Mouse (Mus musculus) activated CD4-positive, CD25-positive, alpha-beta regulatory T cell, adult 4 months (primary cell): ENCODE measurements around the gene Wdr83. TPM values are rescaled to one million over a fixed set of nuclear protein-coding genes. Genes with fewer than 3 reads are reported as not detected.
A peak's percentile ranks its signal among the peaks of the same experiment; 100 is the strongest.

Source experiments
- ATAC-seq: one replicate; pipeline ENCODE4 v1.8.0; 2017
- polyA plus RNA-seq, 2 experiments: library from polyadenylated mRNA; unstranded; fragments of 100-300 nt; shearing (Covaris generic); gene quantifications; one replicate each; pipeline ENCODE4 v1.2.1; 2017

Wdr83 gene
- polyA plus RNA-seq, 2 experiments from 2014 or later, result 33.1 to 46.7 TPM

GRCm38 (mm10) chr8:85076001-85076400, 5.1 kb downstream of the Wdr83 start:
- no peak for ATAC-seq

GRCm38 (mm10) chr8:85074617-85075016, 6.5 kb downstream of the Wdr83 start:
- ATAC-seq, result no peak

DNA sequence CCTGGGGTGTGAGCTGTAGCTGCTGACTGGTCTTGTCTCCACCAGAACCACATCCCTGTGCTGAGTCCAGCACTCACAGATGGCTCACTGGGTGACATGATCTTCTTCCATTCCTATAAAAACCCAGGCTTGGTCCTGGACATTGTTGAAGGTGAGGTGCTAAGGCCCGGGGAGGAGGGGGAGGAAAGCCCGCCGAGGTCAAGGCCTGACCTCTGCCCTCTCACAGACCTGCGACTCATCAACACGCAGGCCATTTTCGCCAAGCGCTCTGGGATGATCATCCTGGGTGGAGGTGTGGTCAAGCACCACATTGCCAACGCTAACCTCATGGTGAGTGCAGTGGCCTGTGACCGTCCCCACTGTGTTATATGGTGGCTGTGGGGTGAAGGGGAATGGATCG, 6.9 kb downstream of the Wdr83 start:
- no peak for ATAC-seq

- no peak for ATAC-seq
Measured at GRCm38 (mm10) chr8:85073041-85073612, 8.0 kb downstream of the Wdr83 start.

DNA sequence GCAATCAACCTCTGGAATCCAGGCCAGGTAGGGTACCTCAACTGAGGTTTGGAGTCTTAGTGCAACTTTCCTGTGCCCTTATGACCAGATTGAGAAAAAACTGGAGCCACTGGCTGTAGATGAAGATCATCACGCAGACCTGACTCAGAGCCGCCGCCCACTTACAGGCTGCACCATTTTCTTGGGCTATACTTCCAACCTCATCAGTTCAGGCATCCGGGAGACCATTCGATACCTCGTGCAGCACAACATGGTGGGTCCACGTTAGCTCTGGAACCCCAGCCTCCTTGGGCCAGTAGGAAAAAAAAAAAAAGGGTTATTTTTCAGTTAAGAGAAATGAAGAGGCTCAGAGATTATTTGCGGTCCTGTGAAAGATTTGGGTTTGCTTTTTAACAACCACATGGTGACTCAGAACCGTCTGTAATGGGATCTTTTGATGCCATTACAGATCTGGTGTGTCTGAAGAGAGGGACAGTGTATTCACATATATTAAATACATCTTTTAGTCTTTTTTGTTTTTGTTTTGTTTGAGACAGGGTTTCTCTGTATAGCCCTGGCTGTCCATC, 8.7 kb downstream of the Wdr83 start:
- no peak for ATAC-seq

- ATAC-seq, result peak; percentile 91
Measured at GRCm38 (mm10) chr8:85071514-85072281, 9.4 kb downstream of the Wdr83 start, which contains the start of gene Dhps. Gene Dhps, plus strand, starts transcription at chr8:85071757.

GRCm38 (mm10) chr8:85071041-85071440, 10.1 kb downstream of the Wdr83 start:
- ATAC-seq, result no peak

DNA sequence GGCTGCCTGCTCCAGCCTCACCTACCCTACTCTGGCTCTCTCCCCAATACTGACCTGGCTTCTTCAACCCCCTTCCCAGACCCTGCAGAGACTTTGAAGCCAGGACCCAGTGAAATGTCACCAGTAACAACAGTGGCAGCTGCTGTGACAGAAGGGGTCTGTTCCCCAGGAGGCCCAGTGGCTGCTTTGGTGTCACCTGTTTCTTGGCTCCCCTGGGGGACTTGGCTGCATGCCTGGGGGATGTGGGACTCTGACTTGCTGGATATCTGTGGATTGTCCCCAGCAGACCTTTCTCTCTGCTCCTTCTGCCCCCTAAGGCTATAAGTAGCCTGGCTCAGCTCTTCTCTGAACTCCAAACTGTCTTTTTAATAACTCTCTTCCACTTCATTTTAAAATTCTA, 13.1 kb downstream of the Wdr83 start, which contains the start of gene Gm5741:
Gene Gm5741, minus strand, starts transcription at position 1 of the 400 bp plus-strand sequence.
- no peak for ATAC-seq

DNA sequence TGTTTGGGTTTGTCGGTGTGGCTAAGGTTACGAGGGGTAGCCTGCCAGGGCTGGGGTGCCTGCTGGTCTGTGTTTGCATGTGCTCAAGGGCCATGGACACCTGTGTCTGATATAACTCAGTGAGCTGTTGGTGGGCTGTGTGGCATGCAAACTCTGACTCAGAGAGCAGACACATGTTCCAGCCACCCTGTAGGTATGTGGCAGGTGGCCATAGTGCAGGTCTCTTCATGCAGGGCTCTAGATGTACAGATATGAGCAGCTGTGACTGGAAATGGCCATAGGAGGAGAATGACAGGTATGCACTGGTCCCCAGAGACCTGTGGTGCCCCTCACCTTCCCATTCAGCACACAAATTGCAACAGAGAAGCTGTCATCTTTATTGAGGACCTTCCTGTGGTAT, 14.0 kb downstream of the Wdr83 start:
- no peak for ATAC-seq

- no peak for ATAC-seq
Measured at GRCm38 (mm10) chr8:85065213-85065612, 15.9 kb downstream of the Wdr83 start.

GRCm38 (mm10) chr8:85062603-85063002, 18.5 kb downstream of the Wdr83 start:
- ATAC-seq, result no peak

- ATAC-seq, result peak; percentile 99
Measured at GRCm38 (mm10) chr8:85059879-85060616, 21.1 kb downstream of the Wdr83 start, which contains the start of gene Fbxw9. Gene Fbxw9, plus strand, starts transcription at chr8:85060055.

GRCm38 (mm10) chr8:85057367-85057766, 23.7 kb downstream of the Wdr83 start:
- ATAC-seq, result no peak

GRCm38 (mm10) chr8:85043619-85044018, 37.5 kb downstream of the Wdr83 start:
- no peak for ATAC-seq

DNA sequence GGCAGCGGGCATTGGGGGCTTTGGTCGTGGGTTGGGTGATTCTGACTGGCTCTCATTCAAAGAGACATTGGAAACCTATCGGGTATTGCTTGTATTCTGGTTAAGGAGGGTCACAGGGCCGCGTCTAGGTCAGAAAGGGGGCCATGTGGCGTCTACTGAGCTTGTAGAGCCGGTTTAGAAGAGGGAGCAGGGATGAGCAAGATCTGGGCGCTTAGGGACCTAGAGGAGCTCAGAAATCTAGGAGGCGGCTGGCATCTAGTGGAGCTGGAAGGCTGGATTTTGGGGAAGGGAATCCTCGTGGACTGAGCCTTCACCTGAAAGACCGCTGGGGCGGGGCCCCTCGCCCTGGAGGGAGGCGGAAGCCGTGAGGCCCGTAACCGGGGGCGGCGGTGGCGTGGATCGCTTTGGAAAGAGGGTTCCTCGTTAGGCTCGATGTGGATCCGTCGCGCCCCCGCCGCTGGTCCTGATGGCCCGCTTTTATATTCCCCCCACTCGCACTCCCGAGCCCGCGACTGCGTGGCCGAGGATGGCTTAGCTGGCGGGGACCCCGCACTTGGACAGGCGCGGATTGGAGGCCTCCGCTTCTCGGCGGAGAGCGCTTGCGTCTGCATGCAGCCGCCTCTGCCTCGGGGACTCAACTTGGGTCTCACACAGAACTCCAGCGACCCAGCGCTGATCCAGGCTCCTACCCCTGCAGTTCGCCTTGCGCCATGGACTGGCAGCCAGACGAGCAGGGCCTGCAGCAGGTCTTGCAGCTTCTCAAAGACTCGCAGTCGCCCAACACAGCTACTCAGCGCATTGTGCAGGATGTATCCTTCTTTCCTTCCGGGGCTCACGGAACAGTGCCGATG, 43.2 kb downstream of the Wdr83 start:
- ATAC-seq, result peak; percentile 33

DNA sequence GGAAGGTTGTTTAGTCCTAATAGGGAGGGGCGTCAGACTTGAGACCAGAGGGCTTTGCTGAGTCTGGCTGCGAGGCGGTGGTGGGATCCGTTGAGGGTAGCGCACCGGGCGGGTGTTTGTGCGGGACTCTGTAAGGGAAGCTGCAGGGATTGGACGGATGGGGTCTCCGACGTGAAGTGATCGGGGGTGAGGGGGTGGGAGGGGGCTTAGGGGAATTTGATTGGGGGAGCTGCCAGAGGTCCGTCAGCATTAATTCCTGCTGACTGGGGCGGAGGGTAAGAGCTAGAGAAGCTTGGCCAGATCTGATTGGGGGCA, 43.8 kb downstream of the Wdr83 start:
- no peak for ATAC-seq

- peak; percentile 85 for ATAC-seq
Measured at GRCm38 (mm10) chr8:85036718-85037365, 44.3 kb downstream of the Wdr83 start, which contains the start of gene Tnpo2. Gene Tnpo2, plus strand, starts transcription at chr8:85036915.

DNA sequence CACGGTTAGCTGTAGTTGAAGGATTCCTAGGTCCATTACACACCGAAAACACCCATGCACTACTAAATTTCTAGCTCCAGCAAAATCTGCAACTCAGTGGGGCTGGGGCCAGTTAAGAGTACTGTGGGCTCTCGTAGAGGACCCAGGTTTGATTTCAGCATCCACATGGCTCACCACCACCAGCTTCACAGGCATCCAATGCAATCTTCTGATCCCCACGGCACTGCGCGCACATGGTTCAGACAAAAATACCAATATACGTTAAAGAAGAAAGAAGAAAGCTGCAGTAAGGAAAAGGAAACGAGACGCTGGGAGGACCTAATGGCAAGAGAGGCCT, 44.8 kb downstream of the Wdr83 start:
- peak; percentile 6 for ATAC-seq

GRCm38 (mm10) chr8:85035728-85036310, 45.3 kb downstream of the Wdr83 start:
- ATAC-seq, result no peak

GRCm38 (mm10) chr8:85035165-85035727, 45.9 kb downstream of the Wdr83 start:
- no peak for ATAC-seq

DNA sequence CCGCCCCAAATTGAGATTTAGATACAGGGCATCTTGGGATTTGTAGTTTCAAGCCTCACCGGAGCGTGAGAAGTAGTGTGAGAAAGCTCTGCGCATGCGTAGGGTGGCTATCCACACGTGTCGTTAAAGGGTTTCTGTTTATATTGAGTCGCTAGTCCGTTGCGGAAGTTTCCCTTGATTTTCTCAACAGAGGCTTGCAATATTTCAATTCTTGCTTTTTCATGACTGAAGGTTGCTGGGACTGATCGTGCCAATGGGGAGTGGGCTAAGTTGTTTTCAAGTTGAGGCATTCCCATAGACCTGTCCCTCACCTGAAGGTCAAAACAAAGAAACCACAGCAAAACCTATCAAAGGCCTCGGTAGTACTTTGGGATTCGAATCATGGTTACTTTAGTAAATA, 46.3 kb downstream of the Wdr83 start:
- peak; percentile 40 for ATAC-seq
